Mouse (Mus musculus) erythroblast, embryonic 14.5 days (primary cell): ENCODE data around the gene Olfr390.

Source experiments
- GATA1 ChIP-seq: IDR thresholded peaks from 2 replicates; pipeline ENCODE4 v1.6.1; 2012; ENCODE audit warnings: low read length, inconsistent platforms, mixed read lengths
- TAL1 ChIP-seq: IDR thresholded peaks from 3 replicates; pipeline ENCODE4 v1.6.1; 2012; ENCODE audit warnings: low read length, inconsistent platforms, mixed read lengths

GRCm38 (mm10) chr11:73816949-73817348 is 34.2 kb downstream of the Olfr390 start, which contains the start of gene Olfr392:
- TF ChIP-seq GATA1, result no peak
- TF ChIP-seq TAL1, result no peak
